Mouse (Mus musculus): ENCODE results near the gene Eif2s3y. TPM values are rescaled to one million over a fixed set of nuclear protein-coding genes. Genes with fewer than 3 reads are reported as not detected.

The Eif2s3y gene
- 10 to 100 TPM in 1 of 2 experiments, not detected in 1; 47.3 TPM for total RNA-seq (2021)
- long read RNA-seq, experiment 1, transcript Eif2s3y-201 (12 exons, 1,836 nt), result major isoform, 34 of 39 reads
- long read RNA-seq, experiment 1, partial matches to known transcripts, result 1 of 39 reads
- long read RNA-seq, experiment 1, other reads (novel, unspliced or antisense), result 4 of 39 reads
- long read RNA-seq, experiment 2, result 0 reads

- intact Hi-C loops (cut with DNase I; ENCODE audit: low total_unique reads), result no loop called here
- no peak for DNase-seq
These were observed at the start of gene Eif2s3y for GRCm38 (mm10) chrY:1009882-1010751. TSS of gene Eif2s3y (plus strand) at chrY:1010543.

Small RNAs within 50 kb of the gene (microRNA-seq; reads per million reads assigned to microRNA genes)
- 0 reads per million in 2 experiments for gene Gm47281

Other genes with a start within 250 kb of the Eif2s3y start
- gene Zfy1, start 213.1 kb upstream of the Eif2s3y start, total RNA-seq (2021), result not detected
- not detected for gene Uba1y, start 191.9 kb upstream of the Eif2s3y start, total RNA-seq (2021)
- gene Kdm5d, start 112.8 kb upstream of the Eif2s3y start, total RNA-seq (2021), result 1 to 10 TPM in 1 of 2 experiments, not detected in 1; 8.9 TPM
- 10 to 100 TPM in 1 of 2 experiments, not detected in 1; 17.4 TPM for gene Uty, start 235.2 kb downstream of the Eif2s3y start, total RNA-seq (2021)